Mouse (Mus musculus): ENCODE results near the gene Arrdc2. TPM values are rescaled to one million over a fixed set of nuclear protein-coding genes. Genes with fewer than 3 reads are reported as not detected.
"Not testable (repeated sequence)": the region's sequence is repeated elsewhere in the genome, so short reads cannot be mapped to it uniquely, and the experiment has no call there.

The Arrdc2 gene
- total RNA-seq, 2 experiments from 2014 or later, result 4.7 to 18.5 TPM

DNA sequence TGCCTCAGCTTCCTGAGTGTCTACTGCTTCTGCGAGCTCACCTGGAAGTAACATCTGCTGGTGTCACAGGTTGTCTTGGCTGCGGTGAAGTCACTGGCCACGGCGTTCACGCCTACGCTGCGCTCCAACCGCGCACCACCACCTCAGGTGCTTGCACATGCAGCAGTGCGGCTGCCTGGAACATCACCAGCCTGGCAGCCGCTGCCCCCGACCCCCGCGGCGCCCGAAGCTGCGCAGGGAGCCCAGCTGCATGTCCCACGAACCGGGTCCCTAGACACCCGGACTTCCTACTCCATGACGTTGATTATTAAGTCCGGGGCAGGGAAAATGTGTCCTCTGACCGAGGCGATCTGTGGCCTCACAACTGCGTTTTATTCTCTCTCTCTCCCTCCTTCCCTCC is 3.0 kb upstream of the Arrdc2 start:
- DNase-seq, result no peak
- intact Hi-C loops (cut with DNase I), result loop anchor here (5.0 kb wide), 1 partner anchor 80 kb away; the partner anchor contains the start of gene Mpv17l2

GRCm38 (mm10) chr8:70841147-70842072 is 1.9 kb upstream of the Arrdc2 start:
- peak; percentile 93 to 96 for DNase-seq

DNA sequence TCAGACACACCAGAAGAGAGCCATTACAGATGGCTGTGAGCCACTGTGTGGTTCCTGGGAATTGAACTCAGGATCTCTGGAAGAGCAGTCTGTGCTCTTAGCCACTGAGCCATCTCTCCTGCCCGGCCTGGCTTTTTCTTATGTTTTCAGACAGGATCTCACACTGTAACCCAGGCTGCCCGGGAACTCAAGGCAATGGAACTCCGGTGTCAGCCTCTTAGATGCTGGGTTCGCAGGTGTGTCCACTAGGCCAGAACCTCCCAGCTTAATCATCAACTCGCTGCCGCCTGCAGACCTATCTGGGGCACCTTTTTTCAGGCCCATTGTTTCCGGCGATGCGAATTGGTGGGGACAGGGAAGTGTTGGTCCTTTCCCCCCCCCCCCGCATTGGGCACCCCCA is 1.1 kb upstream of the Arrdc2 start:
- intact Hi-C loops (cut with DNase I), result loop anchor here (5.0 kb wide), 1 partner anchor 78 kb away; the partner anchor contains the start of gene Mpv17l2

More at GRCm38 (mm10) chr8:70841147-70842072, 1.9 kb upstream of the Arrdc2 start:
- intact Hi-C loops (cut with DNase I), result loop anchor here (1.0 to 5.0 kb wide), 3 partner anchors 20 to 121 kb away; partner anchors contain the start of gene Mpv17l2

GRCm38 (mm10) chr8:70838654-70839407 is 689 bp downstream of the Arrdc2 start:
- no peak for DNase-seq

More for the DNA sequence above, 1.1 kb upstream of the Arrdc2 start:
- DNase-seq, result no peak

GRCm38 (mm10) chr8:70836666-70837065 is 2.9 kb downstream of the Arrdc2 start:
- intact Hi-C loops (cut with DNase I), result no loop called here
- DNase-seq, result no peak

More at GRCm38 (mm10) chr8:70838654-70839407, 689 bp downstream of the Arrdc2 start:
- intact Hi-C loops (cut with DNase I), result no loop called here

DNA sequence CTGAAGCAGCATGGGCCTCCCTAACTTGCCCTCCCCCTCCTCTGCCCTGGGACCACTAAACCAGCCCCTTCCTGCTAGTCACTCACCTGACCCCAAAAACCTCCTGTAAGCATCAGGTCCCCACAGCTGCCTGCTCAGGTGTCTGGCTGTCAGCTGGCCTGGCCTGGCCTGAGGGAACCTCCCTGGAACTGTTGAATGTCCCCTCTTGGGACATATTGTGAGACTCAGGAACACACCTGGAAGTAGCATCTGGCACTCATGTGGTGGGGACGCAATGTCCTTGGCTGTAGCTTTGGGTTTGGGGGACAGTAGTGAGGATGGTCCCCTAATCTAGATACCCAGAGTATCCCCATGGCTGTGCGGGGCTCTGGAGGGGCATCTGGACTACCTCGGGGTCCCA is 5.4 kb downstream of the Arrdc2 start:
- no peak for DNase-seq
- intact Hi-C loops (cut with DNase I), result no loop called here

- intact Hi-C loops (cut with DNase I), result no loop called here
- peak; percentile 91 to 92 for DNase-seq
These were observed 6.0 kb downstream of the Arrdc2 start for GRCm38 (mm10) chr8:70833520-70833919.

GRCm38 (mm10) chr8:70833018-70833482 is 6.5 kb downstream of the Arrdc2 start:
- intact Hi-C loops (cut with DNase I), result no loop called here
- peak; percentile 46 to 60 for DNase-seq

GRCm38 (mm10) chr8:70832371-70832770 is 7.1 kb downstream of the Arrdc2 start:
- DNase-seq, result no peak
- intact Hi-C loops (cut with DNase I), result no loop called here

DNA sequence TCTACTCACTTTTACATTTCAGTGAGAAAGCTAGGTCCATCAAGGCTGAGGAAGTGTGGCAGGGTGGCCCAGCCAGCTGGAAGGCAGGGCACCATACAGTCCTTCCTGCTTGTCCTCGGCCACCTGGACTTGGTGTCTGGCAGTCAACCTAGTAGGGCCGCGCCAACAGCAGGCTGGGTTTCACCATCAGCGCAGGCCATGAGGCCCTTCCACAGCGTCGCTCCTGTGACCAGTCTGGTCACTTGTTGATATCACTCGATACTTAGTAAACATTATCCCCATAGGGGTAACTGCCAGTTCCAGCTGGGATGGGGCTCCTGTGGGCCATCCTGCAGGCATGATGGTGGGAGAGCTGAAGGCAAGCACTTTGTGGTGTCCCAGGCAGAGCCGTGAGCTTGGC is 8.0 kb downstream of the Arrdc2 start:
- intact Hi-C loops (cut with DNase I), result no loop called here
- no peak for DNase-seq

DNA sequence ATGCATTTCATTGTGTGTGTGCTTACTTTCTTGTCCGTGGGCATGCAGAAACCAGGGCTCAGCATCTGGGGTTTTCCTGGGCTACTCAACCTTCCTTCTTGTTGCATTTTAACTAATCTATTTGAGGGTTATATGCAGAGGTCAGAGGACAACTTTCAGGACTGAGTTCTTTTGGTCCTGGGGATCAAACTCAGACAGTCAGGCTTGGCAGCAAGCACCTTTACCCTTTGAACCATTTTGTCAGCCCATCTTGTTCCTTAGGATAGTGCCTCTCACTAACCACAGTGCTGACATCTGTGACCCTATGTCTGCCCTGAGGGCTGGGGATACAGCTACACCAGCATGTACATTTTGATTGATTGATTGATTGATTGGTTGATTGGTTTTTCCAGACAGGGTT is 11.7 kb downstream of the Arrdc2 start:
- no peak for DNase-seq
- intact Hi-C loops (cut with DNase I), result no loop called here

- intact Hi-C loops (cut with DNase I), result no loop called here
- DNase-seq, result no peak
These were observed 12.5 kb downstream of the Arrdc2 start for GRCm38 (mm10) chr8:70827010-70827409.

GRCm38 (mm10) chr8:70825816-70826215 is 13.7 kb downstream of the Arrdc2 start:
- intact Hi-C loops (cut with DNase I), result no loop called here

DNA sequence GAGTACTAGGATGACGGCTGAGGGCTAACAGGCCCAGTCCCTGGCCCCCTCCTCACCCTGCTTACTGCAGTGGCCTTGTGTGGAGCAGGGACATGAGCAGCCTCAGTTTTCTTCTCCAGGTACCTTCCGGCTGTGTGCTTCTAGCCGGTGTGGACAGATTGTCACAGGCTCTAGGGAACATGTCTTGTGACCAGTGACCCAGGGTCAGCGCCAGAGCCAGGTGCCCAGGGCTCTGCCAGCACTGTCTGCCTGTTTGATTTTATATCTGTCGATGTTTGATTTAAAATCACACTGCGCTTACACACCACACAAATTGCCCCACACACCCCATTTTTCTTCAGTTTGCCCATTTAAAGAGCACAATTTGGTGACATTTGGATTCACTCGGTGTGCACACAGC is 15.7 kb downstream of the Arrdc2 start:
- intact Hi-C loops (cut with DNase I), result loop anchor here (5.0 kb wide), 1 partner anchor 102 kb away; the partner anchor contains the start of gene Pde4c
- no peak for DNase-seq

More at GRCm38 (mm10) chr8:70825816-70826215, 13.7 kb downstream of the Arrdc2 start:
- DNase-seq, result no peak

- intact Hi-C loops (cut with DNase I), result loop anchor here (5.0 kb wide), 1 partner anchor 100 kb away; the partner anchor contains the start of gene Pde4c
These were observed 16.9 kb downstream of the Arrdc2 start for GRCm38 (mm10) chr8:70822594-70822993.

DNA sequence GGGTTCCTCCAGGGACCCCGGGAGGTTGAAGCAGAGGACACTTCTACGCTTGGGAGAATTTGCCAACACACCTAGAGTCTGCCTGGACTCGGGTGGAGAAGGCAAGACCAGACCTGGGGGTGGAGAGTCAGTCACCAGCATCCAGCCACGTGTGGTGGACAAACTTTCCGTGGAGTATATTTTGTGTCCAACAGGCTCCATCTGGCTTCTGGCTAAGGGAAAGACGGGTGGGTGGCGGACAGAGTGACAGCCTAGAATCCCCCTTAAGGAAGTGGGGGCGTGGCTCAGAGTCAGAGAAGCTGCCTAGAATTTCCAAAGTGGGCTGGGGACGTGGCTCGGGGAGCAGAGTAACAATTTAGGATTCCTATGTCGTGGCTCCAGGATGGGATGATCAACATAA is 17.5 kb downstream of the Arrdc2 start:
- intact Hi-C loops (cut with DNase I), result loop anchor here (1.0 to 5.0 kb wide), 3 partner anchors 19 to 100 kb away; partner anchors contain the start of gene Pde4c

More at GRCm38 (mm10) chr8:70822594-70822993, 16.9 kb downstream of the Arrdc2 start:
- not testable (repeated sequence) for DNase-seq

GRCm38 (mm10) chr8:70821399-70821962 is 18.0 kb downstream of the Arrdc2 start:
- peak; percentile 80 to 87 for DNase-seq
- intact Hi-C loops (cut with DNase I), result loop anchor here (1.0 to 5.0 kb wide), 3 partner anchors 20 to 99 kb away; partner anchors contain the start of gene Pde4c

More for the DNA sequence above, 17.5 kb downstream of the Arrdc2 start:
- DNase-seq, result no peak

- intact Hi-C loops (cut with DNase I), result loop anchor here (5.0 kb wide), 1 partner anchor 98 kb away; the partner anchor contains the start of gene Pde4c
- DNase-seq, result peak; percentile 72 to 75
These were observed 19.2 kb downstream of the Arrdc2 start for GRCm38 (mm10) chr8:70820101-70820935.

DNA sequence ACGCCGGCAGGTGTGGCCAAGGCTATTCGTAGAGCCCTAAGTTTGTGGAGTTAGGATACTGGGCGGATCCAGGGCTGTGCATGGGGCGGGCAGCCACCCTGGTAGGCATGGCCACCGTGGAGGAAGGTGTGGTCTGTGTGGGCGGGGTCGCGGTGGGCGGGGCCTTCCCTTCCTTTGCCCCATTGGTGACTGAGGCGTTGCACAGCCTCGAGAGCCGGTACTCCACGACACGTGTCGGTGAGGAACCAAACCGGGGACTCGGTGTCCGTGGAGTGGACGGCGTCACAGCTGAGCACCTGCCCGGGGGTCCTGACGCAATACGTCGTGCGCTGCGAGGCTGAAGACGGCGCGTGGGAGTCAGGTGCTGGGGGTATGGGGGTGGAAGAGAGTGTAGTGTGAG is 22.8 kb downstream of the Arrdc2 start:
- peak in 1 of 2 experiments; percentile 39 for DNase-seq
- intact Hi-C loops (cut with DNase I), result no loop called here
